Mouse (Mus musculus): Measurements from ENCODE around the gene Stx6. TPM values are rescaled to one million over a fixed set of nuclear protein-coding genes. Genes with fewer than 3 reads are reported as not detected.
A peak's percentile ranks its signal among the peaks of the same experiment; 100 is the strongest.

The Stx6 gene
- polyA plus RNA-seq, 1 experiment from 2014 or later, result 36.9 TPM

GRCm38 (mm10) chr1:155121977-155122939 is 36.3 kb upstream of the Stx6 start:
- H3K27ac ChIP-seq (ENCODE audit: low read depth, low read length), result no peak overlapping the region
- H3K4me1 ChIP-seq (replicated peaks; ENCODE audit: control insufficient read depth, insufficient read depth, low read length), result no peaks in the 10 kb centered on the region
- H3K36me3 ChIP-seq (ENCODE audit: control insufficient read depth, insufficient read depth, low read length), result no peaks in the 10 kb centered on the region
- H3K9ac ChIP-seq (ENCODE audit: low read depth, low read length), result no peak overlapping the region
- no peak overlapping the region for H3K4me2 ChIP-seq
- DNase-seq (ENCODE audit: low spot score), result no peak
- H3K4me3 ChIP-seq (ENCODE audit: low read depth, low read length), result no peak overlapping the region
- H3K27me3 ChIP-seq (replicated peaks; ENCODE audit: control insufficient read depth, insufficient read depth, low read length), result no peaks in the 10 kb centered on the region
- whole genome bisulfite sequencing, result 77% methylated on average over 21 of the region's 21 CpGs
- no peaks in the 10 kb centered on the region for H3K9me3 ChIP-seq (ENCODE audit: control insufficient read depth, low read length)
- no peak for ATAC-seq (replicated peaks; ENCODE audit: low FRiP score)

DNA sequence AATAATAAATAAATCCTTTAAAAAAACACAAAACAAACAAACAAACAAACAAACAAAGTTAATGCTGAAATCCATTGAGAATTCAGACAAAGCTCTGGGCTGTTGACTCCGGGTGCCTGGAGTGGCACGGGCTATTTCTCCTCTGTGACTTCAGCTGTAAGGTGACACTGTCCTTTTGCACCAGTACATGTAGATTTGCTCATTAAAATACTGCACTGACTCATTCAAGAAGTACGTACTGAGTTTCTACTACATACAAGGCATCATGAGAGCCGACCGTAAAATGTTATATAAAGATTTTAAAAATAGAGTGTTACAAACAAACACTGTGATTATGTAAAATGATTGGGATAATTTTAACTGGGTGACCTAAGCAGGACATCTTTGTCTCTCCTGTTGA is 34.1 kb upstream of the Stx6 start:
- Histone ChIP-seq H3K4me3 (ENCODE audit: low read depth, low read length) (no peak overlapping the region), H3K4me2 (no peak overlapping the region), H3K36me3 (ENCODE audit: control insufficient read depth, insufficient read depth, low read length) (no peaks in the 10 kb centered on the region), H3K27me3 (replicated peaks; ENCODE audit: control insufficient read depth, insufficient read depth, low read length) (no peaks in the 10 kb centered on the region), H3K9ac (ENCODE audit: low read depth, low read length) (no peak overlapping the region), H3K27ac (ENCODE audit: low read depth, low read length) (no peak overlapping the region), H3K9me3 (ENCODE audit: control insufficient read depth, low read length) (no peaks in the 10 kb centered on the region), H3K4me1 (replicated peaks; ENCODE audit: control insufficient read depth, insufficient read depth, low read length) (no peaks in the 10 kb centered on the region)
- no peak for DNase-seq (ENCODE audit: low spot score)
- 93% methylated on average over 5 of the region's 5 CpGs for WGBS
- no peak for ATAC-seq (replicated peaks; ENCODE audit: low FRiP score)

DNA sequence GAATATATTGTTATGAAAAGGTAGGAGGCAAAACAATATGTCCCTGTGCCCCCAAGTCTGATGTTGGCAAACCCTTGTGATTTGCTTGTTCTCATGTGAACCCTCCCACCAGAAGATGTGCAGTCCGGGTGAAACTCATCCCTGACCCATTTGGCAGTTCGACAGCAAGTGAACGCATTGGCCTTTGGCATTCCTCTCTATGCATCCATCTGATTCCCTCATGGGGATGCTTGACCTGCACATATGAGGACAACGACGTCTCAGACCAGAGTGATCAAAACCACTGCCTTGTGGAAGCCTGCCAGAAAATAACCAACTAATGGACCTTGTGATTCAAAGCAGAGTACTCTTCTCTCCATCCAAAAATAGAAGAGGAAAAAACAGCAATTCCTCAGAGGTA is 31.8 kb upstream of the Stx6 start:
- Histone ChIP-seq H3K9ac (ENCODE audit: low read depth, low read length) (no peak overlapping the region), H3K4me3 (ENCODE audit: low read depth, low read length) (no peak overlapping the region), H3K27ac (ENCODE audit: low read depth, low read length) (no peak overlapping the region), H3K4me2 (no peak overlapping the region), H3K27me3 (replicated peaks; ENCODE audit: control insufficient read depth, insufficient read depth, low read length) (no peaks in the 10 kb centered on the region), H3K4me1 (replicated peaks; ENCODE audit: control insufficient read depth, insufficient read depth, low read length) (no peaks in the 10 kb centered on the region), H3K9me3 (ENCODE audit: control insufficient read depth, low read length) (no peaks in the 10 kb centered on the region), H3K36me3 (ENCODE audit: control insufficient read depth, insufficient read depth, low read length) (no peaks in the 10 kb centered on the region)
- DNase-seq (ENCODE audit: low spot score) (no peak), ATAC-seq (replicated peaks; ENCODE audit: low FRiP score) (no peak)
- WGBS, result 86% methylated on average over 5 of the region's 5 CpGs

- DNase-seq (ENCODE audit: low spot score) (no peak), ATAC-seq (replicated peaks; ENCODE audit: low FRiP score) (no peak)
- WGBS, result 80% methylated on average over 5 of the region's 5 CpGs
- Histone ChIP-seq H3K9me3 (ENCODE audit: control insufficient read depth, low read length) (no peaks in the 10 kb centered on the region), H3K4me2 (no peak overlapping the region), H3K27ac (ENCODE audit: low read depth, low read length) (no peak overlapping the region), H3K9ac (ENCODE audit: low read depth, low read length) (no peak overlapping the region), H3K4me1 (replicated peaks; ENCODE audit: control insufficient read depth, insufficient read depth, low read length) (no peaks in the 10 kb centered on the region), H3K36me3 (ENCODE audit: control insufficient read depth, insufficient read depth, low read length) (no peaks in the 10 kb centered on the region), H3K27me3 (replicated peaks; ENCODE audit: control insufficient read depth, insufficient read depth, low read length) (no peaks in the 10 kb centered on the region), H3K4me3 (ENCODE audit: low read depth, low read length) (no peak overlapping the region)
Measured at GRCm38 (mm10) chr1:155127429-155127934, 31.0 kb upstream of the Stx6 start.

DNA sequence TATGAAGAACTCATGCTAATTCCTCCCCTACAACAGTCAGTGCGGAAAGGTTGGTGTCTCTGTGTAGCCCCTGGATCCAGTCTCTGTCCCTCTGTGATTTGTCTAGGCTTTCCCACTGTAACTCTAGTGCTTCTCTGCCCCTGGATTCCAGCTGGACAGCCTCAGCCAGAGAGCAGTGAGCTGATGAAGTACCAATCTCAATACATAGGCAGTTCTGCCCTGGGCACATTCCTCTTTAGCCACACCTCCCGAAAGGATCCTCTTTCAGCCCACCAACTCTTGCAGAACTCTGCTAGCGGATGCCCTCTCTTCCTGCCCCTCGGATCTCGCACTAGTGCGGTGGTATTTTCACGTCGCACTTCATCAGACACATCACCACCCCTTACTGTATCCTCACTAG is 23.6 kb upstream of the Stx6 start:
- H3K4me2 ChIP-seq, result no peak overlapping the region
- ATAC-seq (replicated peaks; ENCODE audit: low FRiP score) (no peak), DNase-seq (ENCODE audit: low spot score) (no peak)
- no peak overlapping the region for H3K27ac ChIP-seq (ENCODE audit: low read depth, low read length)
- H3K9me3 ChIP-seq (ENCODE audit: control insufficient read depth, low read length), result no peaks in the 10 kb centered on the region
- H3K27me3 ChIP-seq (replicated peaks; ENCODE audit: control insufficient read depth, insufficient read depth, low read length), result no peaks in the 10 kb centered on the region
- no peaks in the 10 kb centered on the region; the same call in 1 of the 2 replicates for H3K4me1 ChIP-seq (replicated peaks; ENCODE audit: control insufficient read depth, insufficient read depth, low read length)
- no peak overlapping the region for H3K4me3 ChIP-seq (ENCODE audit: low read depth, low read length)
- 50% methylated on average over 8 of the region's 8 CpGs for WGBS
- no peaks in the 10 kb centered on the region for H3K36me3 ChIP-seq (ENCODE audit: control insufficient read depth, insufficient read depth, low read length)
- H3K9ac ChIP-seq (ENCODE audit: low read depth, low read length), result no peak overlapping the region

DNA sequence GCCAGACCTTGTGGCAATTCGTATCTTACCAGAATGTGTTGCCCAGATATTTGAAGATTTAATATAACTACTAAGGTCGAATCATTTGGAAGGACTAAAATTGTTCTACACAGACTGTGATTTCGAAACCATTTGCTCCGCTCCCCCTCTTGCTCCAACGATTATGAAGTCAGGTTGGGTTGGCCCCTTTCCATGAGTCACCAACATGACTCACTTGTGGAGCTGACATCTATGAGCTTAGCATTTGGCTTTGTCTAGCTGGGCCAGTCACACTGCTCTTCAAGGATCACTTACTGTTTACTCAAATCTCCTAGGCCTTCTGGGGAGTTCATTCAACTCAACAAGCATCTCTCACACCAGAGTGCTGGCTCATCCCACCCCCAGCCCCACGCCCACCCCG is 19.7 kb upstream of the Stx6 start:
- WGBS, result 79% methylated on average over 7 of the region's 7 CpGs
- no peaks in the 10 kb centered on the region for H3K9me3 ChIP-seq (ENCODE audit: control insufficient read depth, low read length)
- no peak for ATAC-seq (replicated peaks; ENCODE audit: low FRiP score)
- no peak overlapping the region for H3K4me2 ChIP-seq
- H3K4me3 ChIP-seq (ENCODE audit: low read depth, low read length), result no peak overlapping the region
- H3K4me1 ChIP-seq (replicated peaks; ENCODE audit: control insufficient read depth, insufficient read depth, low read length), result no peaks in the 10 kb centered on the region; the same call in 1 of the 2 replicates
- DNase-seq (ENCODE audit: low spot score), result no peak
- H3K27ac ChIP-seq (ENCODE audit: low read depth, low read length), result no peak overlapping the region
- H3K27me3 ChIP-seq (replicated peaks; ENCODE audit: control insufficient read depth, insufficient read depth, low read length), result no peaks in the 10 kb centered on the region
- H3K9ac ChIP-seq (ENCODE audit: low read depth, low read length), result no peak overlapping the region
- H3K36me3 ChIP-seq (ENCODE audit: control insufficient read depth, insufficient read depth, low read length), result no peaks in the 10 kb centered on the region

DNA sequence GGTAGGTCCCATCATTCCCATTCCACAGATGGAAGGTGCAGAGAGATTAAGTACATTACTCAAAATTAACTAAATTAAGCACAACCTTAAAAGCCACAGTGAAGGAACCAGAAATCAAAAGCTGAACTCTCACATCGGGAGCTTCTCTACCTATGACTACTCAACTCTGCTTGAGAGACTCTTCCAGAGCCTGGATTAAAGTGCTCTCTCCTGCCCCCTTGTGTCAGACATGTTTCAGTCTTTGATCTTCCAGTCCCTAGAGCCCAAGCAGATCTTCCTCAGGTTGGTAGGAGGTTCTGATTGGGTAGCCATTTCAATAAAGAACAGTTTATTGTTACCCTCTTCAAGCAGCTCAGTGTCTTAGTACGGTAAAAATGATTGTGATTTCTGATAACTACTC is 18.4 kb upstream of the Stx6 start:
- Histone ChIP-seq H3K4me3 (ENCODE audit: low read depth, low read length) (no peak overlapping the region), H3K4me2 (no peak overlapping the region), H3K9me3 (ENCODE audit: control insufficient read depth, low read length) (no peaks in the 10 kb centered on the region), H3K4me1 (replicated peaks; ENCODE audit: control insufficient read depth, insufficient read depth, low read length) (no peaks in the 10 kb centered on the region), H3K27me3 (replicated peaks; ENCODE audit: control insufficient read depth, insufficient read depth, low read length) (no peaks in the 10 kb centered on the region), H3K9ac (ENCODE audit: low read depth, low read length) (no peak overlapping the region), H3K27ac (ENCODE audit: low read depth, low read length) (no peak overlapping the region), H3K36me3 (ENCODE audit: control insufficient read depth, insufficient read depth, low read length) (no peaks in the 10 kb centered on the region)
- ATAC-seq (replicated peaks; ENCODE audit: low FRiP score) (no peak), DNase-seq (ENCODE audit: low spot score) (no peak)
- WGBS, result 51% methylated on average over 2 of the region's 2 CpGs

DNA sequence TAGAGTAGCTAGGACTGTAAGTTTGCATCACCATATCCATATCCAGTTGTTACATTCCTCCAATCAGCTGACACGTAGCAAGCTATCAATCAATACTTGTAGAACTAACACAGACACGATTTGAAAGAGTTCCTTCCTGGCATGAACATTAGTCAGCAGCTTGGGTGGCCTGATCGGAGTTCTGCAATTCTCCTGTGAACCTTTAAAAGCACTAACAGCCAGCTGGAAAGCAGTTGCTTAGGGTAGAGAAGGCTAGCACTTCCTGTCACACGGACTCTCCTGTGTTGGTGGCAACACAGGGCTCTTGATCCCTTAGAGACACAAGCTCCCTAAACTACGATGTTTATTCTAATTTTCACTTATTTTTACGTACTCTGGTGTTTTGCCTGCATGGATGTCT is 12.9 kb upstream of the Stx6 start:
- Histone ChIP-seq H3K9ac (ENCODE audit: low read depth, low read length) (no peak overlapping the region), H3K4me3 (ENCODE audit: low read depth, low read length) (no peak overlapping the region), H3K9me3 (ENCODE audit: control insufficient read depth, low read length) (no peaks in the 10 kb centered on the region), H3K27me3 (replicated peaks; ENCODE audit: control insufficient read depth, insufficient read depth, low read length) (no peaks in the 10 kb centered on the region), H3K27ac (ENCODE audit: low read depth, low read length) (no peak overlapping the region), H3K4me2 (peak overlapping the region; percentile 19; the same call in 1 of the 2 replicates), H3K4me1 (replicated peaks; ENCODE audit: control insufficient read depth, insufficient read depth, low read length) (0 out of 2 replicates have a peak, but pooled peaks cover 3% of the 10 kb centered on the region), H3K36me3 (ENCODE audit: control insufficient read depth, insufficient read depth, low read length) (no peaks in the 10 kb centered on the region)
- ATAC-seq (replicated peaks; ENCODE audit: low FRiP score), result no peak
- 39% methylated on average over 6 of the region's 6 CpGs for WGBS
- DNase-seq (ENCODE audit: low spot score), result no peak

DNA sequence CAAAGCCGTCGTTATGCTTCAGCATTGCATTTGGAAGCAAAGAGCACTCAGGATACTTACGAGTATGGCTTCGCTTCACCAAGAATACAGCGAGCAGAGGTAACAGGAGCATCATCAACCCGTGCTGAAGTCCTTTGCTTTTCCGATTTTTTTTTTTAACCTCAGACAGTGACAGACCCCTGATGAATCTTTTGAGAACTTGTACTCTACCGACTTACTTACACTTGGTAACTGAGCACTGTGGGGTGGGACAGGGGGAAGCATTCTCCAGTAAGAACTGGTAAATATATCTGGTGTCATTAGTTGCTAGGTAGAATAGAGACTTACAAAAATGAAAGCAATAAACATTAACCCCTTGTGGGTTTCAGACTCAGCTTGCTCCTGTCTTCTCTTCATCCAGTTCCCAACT is 11.9 kb upstream of the Stx6 start, which contains the start of gene Mr1:
TSS of gene Mr1 (minus strand) at position 243 of the 409 bp plus-strand sequence.
- Histone ChIP-seq H3K9me3 (ENCODE audit: control insufficient read depth, low read length) (no peaks in the 10 kb centered on the region), H3K4me3 (ENCODE audit: low read depth, low read length) (no peak within 1 kb of the TSS; the same call in 1 of the 2 replicates), H3K4me1 (replicated peaks; ENCODE audit: control insufficient read depth, insufficient read depth, low read length) (0 out of 2 replicates have a peak, but pooled peaks cover 3% of the 10 kb centered on the region), H3K9ac (ENCODE audit: low read depth, low read length) (no peak within 1 kb of the TSS), H3K27ac (ENCODE audit: low read depth, low read length) (no peak within 1 kb of the TSS), H3K4me2 (peak within 1 kb of the TSS; percentile 38), H3K27me3 (replicated peaks; ENCODE audit: control insufficient read depth, insufficient read depth, low read length) (no peaks in the 10 kb centered on the region), H3K36me3 (ENCODE audit: control insufficient read depth, insufficient read depth, low read length) (no peaks in the 10 kb centered on the region)
- DNase-seq (ENCODE audit: low spot score) (no peak), ATAC-seq (replicated peaks; ENCODE audit: low FRiP score) (0 out of 2 replicates have a peak, but pooled peaks have one; percentile 64)
- 60% methylated on average over 8 of the region's 8 CpGs for WGBS
